Mouse (Mus musculus): ENCODE measurements around the gene Tmem138. TPM values are rescaled to one million over a fixed set of nuclear protein-coding genes. Genes with fewer than 3 reads are reported as not detected.
"Not testable (repeated sequence)": the region's sequence is repeated elsewhere in the genome, so short reads cannot be mapped to it uniquely, and the experiment has no call there.

Tmem138 gene
- polyA plus RNA-seq, 1 experiment from 2014 or later, result 52.4 TPM

DNA sequence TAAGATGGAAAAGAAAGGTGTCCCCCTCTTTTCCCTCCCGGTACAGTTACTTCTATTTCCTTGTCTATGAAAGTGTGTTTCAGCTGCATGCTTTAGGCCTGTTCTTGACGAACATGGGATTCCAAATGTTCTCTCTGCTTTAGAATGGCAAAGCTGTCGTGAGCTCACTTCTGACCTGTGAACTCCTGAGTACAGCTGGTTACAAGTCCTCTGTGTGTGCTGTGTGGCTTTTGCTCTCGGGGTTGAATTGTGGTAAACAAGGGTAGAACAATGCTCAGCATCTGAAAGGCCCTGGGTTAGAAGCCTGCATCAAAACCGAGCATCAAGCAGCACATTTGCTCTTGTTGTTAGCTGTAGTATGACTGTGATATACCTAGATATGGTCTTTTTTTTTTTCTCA lies 14.8 kb downstream of the Tmem138 start:
- ATAC-seq (ENCODE audit: low FRiP score), result no peak
- WGBS, result 61% methylated on average over 5 of the region's 5 CpGs
- no peak overlapping the region for H3K27ac ChIP-seq

DNA sequence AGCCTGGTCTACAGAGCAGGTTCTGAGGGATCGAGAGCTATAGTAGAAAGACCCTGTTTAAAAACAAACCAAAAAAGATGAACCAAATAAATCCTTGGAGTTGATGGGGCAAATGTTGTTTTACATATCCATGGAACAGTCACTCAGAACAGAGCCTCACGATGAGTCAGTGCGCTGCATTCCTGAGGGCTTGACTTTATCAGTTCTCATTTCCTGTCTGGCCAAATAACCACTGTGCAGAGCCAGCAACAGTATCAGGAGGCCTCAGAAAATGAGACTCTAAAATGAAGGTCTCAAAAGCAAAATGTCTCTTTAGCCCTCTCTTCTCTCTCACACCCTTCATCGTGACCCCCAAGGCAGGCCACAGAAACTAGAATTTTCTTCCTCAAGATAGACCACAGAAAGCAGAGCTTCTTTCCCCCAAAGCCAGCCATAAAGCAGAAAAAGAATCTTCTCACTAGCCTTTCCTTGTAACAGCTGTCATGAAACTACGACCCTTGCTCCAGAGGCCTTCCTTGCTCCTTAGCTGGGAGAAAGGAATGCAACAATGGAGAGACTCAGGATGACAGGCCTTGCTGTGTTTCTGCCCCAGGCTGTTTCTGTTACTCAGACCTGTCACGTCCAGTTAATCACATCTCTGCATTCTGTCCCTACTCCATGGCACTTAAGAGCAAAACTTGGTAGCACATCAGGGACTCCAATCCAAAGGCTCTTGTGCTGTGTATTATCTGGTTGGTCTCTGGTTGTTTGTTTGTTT lies 15.4 kb downstream of the Tmem138 start:
- no peaks in the 10 kb centered on the region for H3K36me3 ChIP-seq
- H3K27ac ChIP-seq, result no peak overlapping the region
- H3K9ac ChIP-seq, result peak overlapping the region; percentile 8; the same call in 1 of the 2 replicates
- WGBS, result 61% methylated on average over 6 of the region's 6 CpGs
- no peak overlapping the region for H3K4me3 ChIP-seq
- no peaks in the 10 kb centered on the region for H3K9me3 ChIP-seq (replicated peaks)
- no peaks in the 10 kb centered on the region for H3K4me1 ChIP-seq
- ATAC-seq (ENCODE audit: low FRiP score), result no peak
- H3K27me3 ChIP-seq, result no peaks in the 10 kb centered on the region
- H3K4me2 ChIP-seq (replicated peaks), result no peak overlapping the region

More for the DNA sequence above, 14.8 kb downstream of the Tmem138 start:
- Histone ChIP-seq H3K4me3 (no peak overlapping the region), H3K9me3 (replicated peaks) (no peaks in the 10 kb centered on the region), H3K9ac (no peak overlapping the region), H3K4me2 (replicated peaks) (no peak overlapping the region), H3K4me1 (no peaks in the 10 kb centered on the region), H3K36me3 (no peaks in the 10 kb centered on the region), H3K27me3 (no peaks in the 10 kb centered on the region)

DNA sequence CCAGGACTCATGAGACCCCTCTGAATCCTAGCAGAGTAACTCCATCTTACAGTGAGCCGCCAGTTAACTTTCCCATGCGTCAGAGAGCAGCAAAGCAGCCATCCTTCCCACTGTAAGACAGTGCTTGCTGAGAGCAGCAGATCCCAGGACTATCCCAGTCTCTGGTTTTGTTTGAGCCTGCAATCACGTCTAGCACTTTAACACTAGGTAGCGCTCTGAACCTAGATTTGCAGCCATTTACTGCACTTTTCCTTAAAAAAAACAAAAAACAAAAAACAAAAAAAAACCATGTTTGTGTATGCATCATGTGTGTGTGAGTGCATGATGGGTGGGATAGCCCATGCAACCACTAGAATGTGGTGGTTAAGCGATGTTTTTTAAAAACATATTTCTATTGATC lies 17.1 kb downstream of the Tmem138 start:
- Histone ChIP-seq H3K4me3 (no peak overlapping the region), H3K9me3 (replicated peaks) (no peaks in the 10 kb centered on the region), H3K27me3 (no peaks in the 10 kb centered on the region), H3K4me1 (peaks cover 9% of the 10 kb centered on the region), H3K27ac (no peak overlapping the region), H3K9ac (no peak overlapping the region), H3K36me3 (no peaks in the 10 kb centered on the region), H3K4me2 (replicated peaks) (no peak overlapping the region)
- no peak for ATAC-seq (ENCODE audit: low FRiP score)
- 38% methylated on average over 5 of the region's 5 CpGs for WGBS

DNA sequence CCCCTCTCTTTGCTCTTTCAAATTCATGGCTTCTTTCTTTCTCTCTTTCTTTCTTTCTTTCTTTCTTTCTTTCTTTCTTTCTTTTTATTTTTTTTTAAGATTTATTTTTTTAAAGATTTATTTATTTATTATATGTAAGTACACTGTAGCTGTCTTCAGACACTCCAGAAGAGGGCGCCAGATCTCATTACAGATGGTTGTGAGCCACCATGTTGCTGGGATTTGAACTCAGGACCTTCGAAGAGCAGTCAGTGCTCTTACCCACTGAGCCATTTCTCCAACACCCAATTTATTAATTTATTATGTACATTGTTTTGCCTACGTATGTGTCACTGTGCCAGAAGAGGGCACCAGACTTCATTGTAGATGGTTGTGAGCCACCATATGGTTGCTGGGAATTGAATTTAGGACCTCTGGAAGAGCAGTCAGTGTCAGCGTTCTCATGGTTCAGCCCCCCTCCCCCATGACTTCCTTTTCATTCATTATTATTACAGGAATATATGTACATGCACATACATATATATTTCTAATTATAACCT lies 19.3 kb downstream of the Tmem138 start:
- not testable (repeated sequence) for H3K4me3 ChIP-seq; H3K36me3 ChIP-seq; H3K9ac ChIP-seq; H3K27me3 ChIP-seq; H3K4me2 ChIP-seq (replicated peaks); ATAC-seq (ENCODE audit: low FRiP score); H3K9me3 ChIP-seq (replicated peaks); H3K27ac ChIP-seq
- H3K4me1 ChIP-seq, result peaks cover 14% of the 10 kb centered on the region
- WGBS, result 79% methylated on average over 4 of the region's 4 CpGs

DNA sequence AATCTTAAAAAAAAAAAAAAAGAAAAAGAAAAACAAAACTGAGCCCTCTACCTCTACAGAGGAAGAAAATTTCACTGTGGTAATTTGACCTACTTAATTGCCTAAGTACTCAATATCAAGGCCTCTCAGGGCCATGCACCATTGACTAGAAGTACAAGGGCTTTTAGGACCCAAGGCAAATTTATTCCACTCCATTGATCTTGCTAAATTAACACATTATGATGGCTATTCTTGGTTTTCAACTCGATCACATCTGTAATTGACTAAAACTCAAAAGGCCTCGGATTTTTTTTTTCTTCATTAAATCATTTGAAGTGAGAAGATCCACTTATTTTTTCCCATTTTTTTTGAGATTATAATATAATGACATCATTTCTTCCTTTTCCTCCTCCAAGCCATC lies 19.7 kb downstream of the Tmem138 start:
- H3K9me3 ChIP-seq (replicated peaks), result no peaks in the 10 kb centered on the region
- no peak overlapping the region for H3K27ac ChIP-seq
- WGBS, result 76% methylated on average over 2 of the region's 2 CpGs
- H3K4me3 ChIP-seq, result no peak overlapping the region
- no peak overlapping the region for H3K4me2 ChIP-seq (replicated peaks)
- no peaks in the 10 kb centered on the region for H3K27me3 ChIP-seq
- no peaks in the 10 kb centered on the region for H3K36me3 ChIP-seq
- ATAC-seq (ENCODE audit: low FRiP score), result no peak
- H3K4me1 ChIP-seq, result peaks cover 14% of the 10 kb centered on the region
- no peak overlapping the region for H3K9ac ChIP-seq

DNA sequence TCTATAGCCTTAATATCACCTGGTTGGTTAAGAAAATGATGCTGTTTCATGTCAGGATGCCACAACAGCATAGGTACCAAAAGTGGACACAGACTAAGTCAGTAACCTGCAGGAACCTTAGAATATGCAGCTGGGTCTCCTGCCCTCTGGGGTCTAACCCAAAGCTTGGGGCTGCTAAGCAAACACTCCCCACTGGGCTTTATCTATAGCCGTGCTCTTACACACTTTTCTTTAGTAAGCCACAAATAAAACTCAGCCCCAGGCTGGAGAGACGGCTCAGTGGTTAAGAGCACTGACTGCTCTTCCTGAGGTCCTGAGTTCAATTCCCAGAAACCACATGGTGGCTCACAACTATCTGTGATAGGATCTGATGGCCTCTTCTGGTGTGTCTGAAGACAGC lies 20.2 kb downstream of the Tmem138 start:
- H3K4me1 ChIP-seq, result peaks cover 14% of the 10 kb centered on the region
- H3K4me3 ChIP-seq, result no peak overlapping the region
- H3K27me3 ChIP-seq, result no peaks in the 10 kb centered on the region
- H3K4me2 ChIP-seq (replicated peaks), result 0 out of 2 replicates have a peak overlapping the region, but pooled peaks have one; percentile 84
- ATAC-seq (ENCODE audit: low FRiP score), result no peak
- no peaks in the 10 kb centered on the region for H3K9me3 ChIP-seq (replicated peaks)
- no peak overlapping the region for H3K27ac ChIP-seq
- peaks cover 3% of the 10 kb centered on the region; the same call in 1 of the 2 replicates for H3K36me3 ChIP-seq
- 65% methylated on average over 2 of the region's 2 CpGs for WGBS
- no peak overlapping the region for H3K9ac ChIP-seq

DNA sequence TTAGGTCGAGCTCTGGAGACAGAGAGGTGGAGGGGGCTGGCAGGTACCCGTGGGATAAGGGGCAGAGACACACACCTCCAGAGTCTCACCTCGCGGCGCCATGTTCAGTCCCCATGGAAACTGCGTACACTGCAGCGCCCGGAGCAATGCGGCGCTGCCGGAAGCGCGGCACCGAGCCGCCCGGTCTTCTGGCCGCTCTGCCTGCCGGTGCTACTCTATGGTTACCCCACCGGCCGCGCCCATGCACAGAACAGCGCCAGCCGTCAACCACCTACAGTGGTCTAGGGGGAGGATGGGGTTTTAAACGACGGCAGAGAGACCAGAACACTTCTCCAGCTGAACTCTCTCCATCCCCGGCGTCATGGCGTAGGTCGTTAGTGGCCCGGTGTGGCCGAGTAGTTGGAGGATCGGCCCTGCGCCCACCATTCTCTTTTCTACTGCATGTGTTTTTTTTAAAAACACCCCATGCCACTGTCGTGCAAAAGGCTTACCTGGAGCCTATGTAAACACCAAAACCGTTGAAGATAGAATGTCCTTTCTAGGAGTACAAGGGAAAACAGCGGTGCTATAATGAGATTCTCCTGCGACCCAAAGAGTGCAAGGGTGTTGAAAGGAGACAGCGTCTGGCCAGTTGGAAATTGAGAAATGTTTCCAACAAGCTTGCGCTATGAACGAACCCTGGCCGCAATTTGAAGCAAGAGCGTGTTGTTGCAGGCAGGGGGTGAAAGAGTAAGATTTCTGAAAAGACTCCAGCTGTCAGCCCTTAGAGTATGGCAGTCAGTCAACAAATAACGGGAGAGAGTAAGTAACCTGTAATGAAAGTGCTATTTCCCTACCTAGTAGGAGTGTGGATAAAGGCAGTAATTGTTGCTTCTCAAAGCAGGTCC lies 21.3 kb downstream of the Tmem138 start, which contains the start of gene Tmem216:
Gene Tmem216 (minus strand): TSS at position 615 of the 887 bp plus-strand sequence.
- WGBS, result 1% methylated on average over 43 of the region's 43 CpGs
- Histone ChIP-seq H3K9ac (peak within 1 kb of the TSS; percentile 74), H3K9me3 (replicated peaks) (no peaks in the 10 kb centered on the region), H3K4me2 (replicated peaks) (peak within 1 kb of the TSS; percentile 84), H3K27ac (peak within 1 kb of the TSS; percentile 86), H3K4me3 (peak within 1 kb of the TSS; percentile 60), H3K27me3 (no peaks in the 10 kb centered on the region), H3K4me1 (peaks cover 14% of the 10 kb centered on the region), H3K36me3 (peaks cover 12% of the 10 kb centered on the region)
- peak; percentile 98 for ATAC-seq (ENCODE audit: low FRiP score)

DNA sequence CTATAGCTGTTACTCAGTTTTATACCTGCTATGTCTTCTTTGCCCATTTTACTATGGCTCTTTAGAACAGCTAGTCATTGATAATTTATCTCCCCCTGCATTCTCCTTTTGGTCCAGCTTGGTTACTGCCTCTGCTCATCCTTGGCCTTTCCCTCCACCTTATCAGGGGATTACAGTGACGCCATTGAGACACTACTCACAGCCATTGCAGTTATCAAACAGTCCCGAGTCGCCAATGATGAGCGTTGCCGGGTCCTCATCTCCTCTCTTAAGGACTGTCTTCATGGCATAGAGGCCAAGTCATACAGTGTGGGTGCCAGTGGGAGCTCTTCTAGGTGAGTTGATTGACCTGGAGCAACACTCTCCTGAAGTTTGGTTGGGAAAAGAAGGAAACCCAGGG lies 37.7 kb downstream of the Tmem138 start:
- Histone ChIP-seq H3K4me2 (replicated peaks) (no peak overlapping the region), H3K4me1 (no peaks in the 10 kb centered on the region), H3K9me3 (replicated peaks) (no peaks in the 10 kb centered on the region), H3K4me3 (no peak overlapping the region), H3K9ac (no peak overlapping the region), H3K27me3 (no peaks in the 10 kb centered on the region), H3K27ac (no peak overlapping the region), H3K36me3 (peaks cover 89% of the 10 kb centered on the region)
- 97% methylated on average over 5 of the region's 5 CpGs for WGBS
- no peak for ATAC-seq (ENCODE audit: low FRiP score)

DNA sequence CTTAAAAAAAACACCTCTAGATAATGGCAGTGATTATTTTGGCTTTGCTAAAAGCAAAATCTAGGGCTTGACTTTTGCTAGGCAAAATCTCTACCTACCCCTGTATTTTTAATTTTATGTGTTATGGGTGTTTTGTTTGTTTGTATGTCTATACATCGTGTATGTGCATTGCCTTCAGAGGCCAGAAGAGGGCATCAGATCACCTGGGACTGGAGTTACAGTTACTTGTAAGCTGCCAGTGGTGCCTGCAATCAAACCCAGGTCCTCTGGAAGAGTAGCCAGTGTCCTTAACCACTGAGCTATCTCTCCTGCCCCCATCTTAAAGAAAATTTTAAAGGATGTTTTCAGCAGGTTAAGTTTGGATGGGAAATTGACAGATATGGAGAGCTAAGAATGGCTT lies 47.1 kb downstream of the Tmem138 start:
- no peak overlapping the region for H3K4me2 ChIP-seq (replicated peaks)
- no peak overlapping the region for H3K4me3 ChIP-seq
- ATAC-seq (ENCODE audit: low FRiP score), result no peak
- no peaks in the 10 kb centered on the region for H3K9me3 ChIP-seq (replicated peaks)
- H3K9ac ChIP-seq, result no peak overlapping the region
- H3K27me3 ChIP-seq, result no peaks in the 10 kb centered on the region
- no peak overlapping the region for H3K27ac ChIP-seq
- H3K4me1 ChIP-seq, result peaks cover 17% of the 10 kb centered on the region
- WGBS, result 89% methylated on average over 1 of the region's 1 CpGs
- H3K36me3 ChIP-seq, result peaks cover 49% of the 10 kb centered on the region

DNA sequence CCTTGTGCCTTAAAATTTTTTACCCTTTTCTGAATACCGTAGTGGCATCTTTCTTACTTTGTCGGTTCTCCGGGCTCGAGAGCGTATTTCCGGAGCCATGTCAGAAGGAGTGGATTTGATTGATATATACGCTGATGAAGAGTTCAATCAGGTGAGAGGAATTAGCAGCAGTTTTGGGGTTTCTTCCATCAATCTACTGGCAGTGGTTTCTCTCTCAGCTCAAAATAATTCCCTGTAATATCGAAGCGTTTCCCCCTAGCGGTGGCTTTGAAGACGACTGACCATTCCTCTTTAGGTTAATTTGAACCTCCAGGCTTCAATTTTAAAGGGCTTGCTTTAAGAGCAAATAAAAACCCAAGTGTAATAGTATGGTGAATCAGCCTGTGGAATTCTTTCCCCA lies 51.3 kb downstream of the Tmem138 start, which contains the start of gene Sdhaf2:
Gene Sdhaf2 (minus strand): TSS at position 233 of the 400 bp plus-strand sequence.
- Histone ChIP-seq H3K9ac (peak within 1 kb of the TSS; percentile 99), H3K4me3 (peak within 1 kb of the TSS; percentile 97), H3K36me3 (peaks cover 15% of the 10 kb centered on the region), H3K27ac (peak within 1 kb of the TSS; percentile 97), H3K9me3 (replicated peaks) (no peaks in the 10 kb centered on the region), H3K27me3 (no peaks in the 10 kb centered on the region), H3K4me2 (replicated peaks) (peak within 1 kb of the TSS; percentile 68), H3K4me1 (peaks cover 23% of the 10 kb centered on the region)
- under 1% methylated on average over 11 of the region's 11 CpGs for WGBS
- ATAC-seq (ENCODE audit: low FRiP score), result peak; percentile 22; the same call in 1 of the 2 replicates

DNA sequence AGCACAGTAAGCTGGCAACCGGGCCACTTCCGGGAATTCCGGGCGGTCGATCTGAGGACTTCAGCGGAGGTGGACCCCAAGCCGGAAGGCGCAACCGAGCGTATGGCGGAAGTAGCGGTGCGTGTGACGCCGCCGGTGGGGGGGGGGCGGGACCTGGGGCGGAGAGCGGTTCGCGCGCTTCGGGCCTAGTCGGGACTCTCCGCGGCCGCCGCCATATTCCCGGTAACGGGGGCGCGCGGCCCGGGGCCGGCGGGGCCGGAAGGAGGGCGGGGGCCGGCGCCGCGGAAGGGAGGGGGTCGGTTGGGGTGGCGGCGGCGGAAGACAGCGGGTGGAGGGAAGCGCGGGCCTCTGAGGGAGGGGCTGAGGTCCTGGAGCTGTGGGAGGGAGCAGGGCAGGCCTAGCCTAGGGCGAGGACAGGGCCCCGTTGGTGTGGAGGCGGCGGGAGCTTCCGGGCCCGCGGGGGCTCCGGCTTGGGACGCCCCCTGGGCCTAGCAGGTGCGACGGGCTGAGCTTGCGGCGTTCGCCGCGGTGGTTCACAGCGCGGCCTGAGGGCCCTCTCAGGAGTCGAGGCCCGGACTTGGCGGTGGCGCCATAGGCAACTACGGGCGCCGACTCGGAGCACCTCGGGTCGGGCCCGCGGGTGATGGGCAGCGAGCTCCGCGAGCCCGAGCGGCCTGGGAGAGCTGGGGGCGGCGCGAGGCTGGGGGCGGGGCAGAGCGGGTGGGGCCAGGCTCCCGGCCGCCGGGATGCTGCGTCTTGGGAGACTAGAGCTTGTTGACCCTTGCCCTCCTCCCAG lies 51.9 kb downstream of the Tmem138 start, which contains the start of gene Cpsf7:
Gene Cpsf7 (plus strand): TSS at position 161 of the 796 bp plus-strand sequence.
- peak within 1 kb of the TSS; percentile 97 for H3K4me3 ChIP-seq
- no peaks in the 10 kb centered on the region for H3K27me3 ChIP-seq
- H3K9ac ChIP-seq, result peak within 1 kb of the TSS; percentile 99
- H3K36me3 ChIP-seq, result peaks cover 15% of the 10 kb centered on the region
- peak; percentile 93 for ATAC-seq (ENCODE audit: low FRiP score)
- peak within 1 kb of the TSS; percentile 97 for H3K27ac ChIP-seq
- WGBS, result under 1% methylated on average over 82 of the region's 93 CpGs
- H3K4me2 ChIP-seq (replicated peaks), result peak within 1 kb of the TSS; percentile 68
- H3K9me3 ChIP-seq (replicated peaks), result no peaks in the 10 kb centered on the region
- peaks cover 23% of the 10 kb centered on the region for H3K4me1 ChIP-seq
